Mouse (Mus musculus) embryonic facial prominence, embryonic 12.5 days (tissue): ENCODE data around the gene Rgl3. TPM values are rescaled to one million over a fixed set of nuclear protein-coding genes. Genes with fewer than 3 reads are reported as not detected.
A peak's percentile ranks its signal among the peaks of the same experiment; 100 is the strongest.

Experiments
- ATAC-seq: fragments of 200-750 bp; cut with Nextera tagmentation; 2 replicates; pipeline ENCODE4 v1.8.0; 2017; ENCODE audit not compliant: insufficient number of reproducible peaks, insufficient read depth, low FRiP score, low TSS enrichment
- H3K27ac ChIP-seq: fragments of 300-500 bp; sonication (generic); 2 replicates; pipeline ENCODE4 v1.5.1; 2016; ENCODE audit warnings: mild to moderate bottlenecking
- H3K27me3 ChIP-seq: fragments of 300-500 bp; sonication (generic); 2 replicates; pipeline ENCODE4 v1.6.1; 2016; ENCODE audit warnings: mild to moderate bottlenecking, moderate library complexity
- H3K36me3 ChIP-seq: fragments of 300-500 bp; sonication (generic); 2 replicates; pipeline ENCODE4 v1.6.1; 2016; ENCODE audit warnings: mild to moderate bottlenecking
- H3K4me1 ChIP-seq: fragments of 300-500 bp; sonication (generic); 2 replicates; pipeline ENCODE4 v1.6.1; 2016
- H3K4me2 ChIP-seq: fragments of 300-500 bp; sonication (generic); replicated peaks from 2 replicates; pipeline ENCODE4 v1.6.1; 2016; ENCODE audit warnings: mild to moderate bottlenecking, moderate library complexity
- H3K4me3 ChIP-seq: fragments of 300-500 bp; sonication (generic); 2 replicates; pipeline ENCODE4 v1.5.1; 2016; ENCODE audit warnings: mild to moderate bottlenecking
- H3K9ac ChIP-seq: fragments of 300-500 bp; sonication (generic); 2 replicates; pipeline ENCODE4 v1.6.1; 2016; ENCODE audit warnings: mild to moderate bottlenecking, moderate library complexity
- H3K9me3 ChIP-seq: fragments of 300-500 bp; sonication (generic); 2 replicates; pipeline ENCODE4 v1.6.1; 2016; ENCODE audit warnings: mild to moderate bottlenecking, moderate library complexity
- WGBS: fragments of 180-500 bp; shearing (Covaris S2); methylation state at CpG from one replicate; pipeline ENCODE4 v1.1.7; 2016; 5-methylcytosine and 5-hydroxymethylcytosine counted together
- polyA plus RNA-seq: library from polyadenylated mRNA; unstranded; fragments of >200 nt; fragmentation: Nextera tagmentation; extraction: Ambion mirVana; gene quantifications from 2 replicates; pipeline ENCODE4 v1.2.1, GENCODE M21; 2016

Gene Rgl3
- polyA plus RNA-seq = 1.3 and 1.4 TPM in 2 replicates

- H3K4me3 ChIP-seq = peak within 1 kb of the TSS; percentile 32
- H3K4me2 ChIP-seq = peak within 1 kb of the TSS; percentile 64
- no peaks in the 10 kb centered on the region for H3K9me3 ChIP-seq
- H3K27me3 ChIP-seq = peaks cover 91% of the 10 kb centered on the region
- H3K4me1 ChIP-seq = peaks cover 19% of the 10 kb centered on the region
- no peak for ATAC-seq
- no peak within 1 kb of the TSS for H3K27ac ChIP-seq
- H3K36me3 ChIP-seq = no peaks in the 10 kb centered on the region
- under 1% methylated on average over 42 of the region's 42 CpGs for WGBS
- peak within 1 kb of the TSS; percentile 36 for H3K9ac ChIP-seq
Observed at GRCm38 (mm10) chr9:21989230-21990110, at the start of gene Rgl3. Gene Rgl3, minus strand, starts transcription at chr9:21989446.

DNA sequence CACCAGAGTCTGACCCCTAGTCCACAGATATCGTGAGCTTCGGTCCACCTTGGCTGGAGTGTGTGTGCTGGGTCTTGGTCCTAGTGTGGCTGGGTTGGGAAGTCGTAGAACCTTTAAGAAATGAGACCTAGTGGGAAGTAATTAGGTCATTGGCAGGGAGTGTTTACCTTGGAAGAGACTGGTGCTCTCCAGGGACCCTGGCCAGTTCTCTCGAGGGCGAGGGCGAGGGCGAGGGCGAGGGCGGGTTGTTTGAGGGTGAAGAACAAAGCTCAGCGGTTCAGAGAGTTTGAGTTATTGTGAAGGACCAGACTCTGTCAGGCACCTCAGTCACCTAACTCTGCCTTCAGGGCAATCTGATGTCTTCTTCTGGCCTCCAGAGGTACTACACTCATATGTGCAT, 48.6 kb upstream of the Rgl3 start:
- ATAC-seq = no peak
- 77% methylated on average over 10 of the region's 10 CpGs for WGBS
- Histone ChIP-seq H3K4me3 (no peak overlapping the region), H3K36me3 (no peaks in the 10 kb centered on the region), H3K27me3 (no peaks in the 10 kb centered on the region), H3K27ac (no peak overlapping the region), H3K9ac (no peak overlapping the region), H3K4me1 (peaks cover 7% of the 10 kb centered on the region; the same call in 1 of the 2 replicates), H3K9me3 (no peaks in the 10 kb centered on the region), H3K4me2 (no peak overlapping the region)

DNA sequence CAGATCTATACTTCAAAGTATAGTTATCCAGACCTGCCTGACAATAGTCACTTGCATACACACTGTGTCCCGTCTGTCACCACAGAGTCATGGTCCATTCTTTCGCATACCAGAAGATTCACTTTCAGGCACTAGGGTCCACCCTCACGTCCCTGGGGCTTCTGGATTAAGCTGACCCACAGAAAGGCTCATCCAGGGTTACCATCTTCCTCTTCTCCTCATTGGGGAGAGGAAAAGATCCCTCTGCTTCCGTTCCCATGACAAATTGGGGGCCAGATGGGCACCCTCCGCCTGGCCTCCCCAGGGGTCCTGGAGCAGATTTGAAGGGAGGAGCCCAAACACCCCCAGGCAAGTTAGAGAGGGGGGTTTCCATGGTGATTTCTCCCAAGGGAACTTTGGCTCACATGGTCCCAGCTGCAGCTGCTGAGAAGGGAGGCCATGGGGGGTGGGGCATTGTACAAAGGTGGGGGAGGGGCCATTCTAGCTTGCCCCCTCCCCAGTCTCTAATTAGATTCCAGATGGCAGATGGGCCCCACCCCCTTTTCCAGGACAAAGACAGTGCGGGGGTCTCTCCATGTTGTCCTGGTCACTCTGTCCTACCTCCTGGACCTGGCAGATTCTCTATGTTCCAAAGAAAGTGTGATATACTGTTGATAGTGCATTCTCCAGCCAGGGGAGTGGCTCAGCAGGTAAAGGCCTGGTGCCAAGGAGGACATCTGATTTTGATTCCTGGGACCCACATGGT, 46.2 kb upstream of the Rgl3 start:
- H3K9me3 ChIP-seq = no peaks in the 10 kb centered on the region
- WGBS = 54% methylated on average over 6 of the region's 6 CpGs
- H3K27ac ChIP-seq = no peak overlapping the region
- no peak overlapping the region for H3K4me2 ChIP-seq
- ATAC-seq = no peak
- no peak overlapping the region for H3K9ac ChIP-seq
- no peak overlapping the region for H3K4me3 ChIP-seq
- peaks cover 7% of the 10 kb centered on the region; the same call in 1 of the 2 replicates for H3K4me1 ChIP-seq
- no peaks in the 10 kb centered on the region for H3K36me3 ChIP-seq
- no peaks in the 10 kb centered on the region for H3K27me3 ChIP-seq

GRCm38 (mm10) chr9:22030386-22030785, 41.1 kb upstream of the Rgl3 start:
- 93% methylated on average over 9 of the region's 9 CpGs for WGBS
- Histone ChIP-seq H3K27me3 (no peaks in the 10 kb centered on the region), H3K9ac (no peak overlapping the region), H3K4me2 (no peak overlapping the region), H3K27ac (no peak overlapping the region), H3K4me3 (no peak overlapping the region), H3K36me3 (no peaks in the 10 kb centered on the region), H3K4me1 (peaks cover 1% of the 10 kb centered on the region; the same call in 1 of the 2 replicates), H3K9me3 (no peaks in the 10 kb centered on the region)
- ATAC-seq = no peak

DNA sequence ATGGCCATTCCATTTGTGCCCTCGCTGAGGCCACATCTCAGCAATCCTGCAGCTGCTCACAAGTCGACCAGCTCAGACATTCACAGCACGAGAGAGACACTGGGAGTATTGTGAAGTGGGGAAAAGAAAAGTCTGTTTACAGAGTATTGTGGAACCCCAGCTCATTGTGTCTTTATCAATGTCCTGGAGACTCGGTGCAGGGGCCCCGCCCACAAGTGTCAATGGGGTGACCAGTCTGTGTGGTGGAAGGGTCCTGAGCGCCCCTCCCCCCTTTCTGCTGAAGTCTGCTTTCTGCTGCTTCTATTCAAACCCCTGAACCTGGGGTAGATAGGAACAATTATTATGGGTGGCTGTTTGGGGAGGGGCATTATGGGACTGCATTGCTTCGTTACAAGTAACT, 39.2 kb upstream of the Rgl3 start:
- no peak for ATAC-seq
- 55% methylated on average over 7 of the region's 7 CpGs for WGBS
- Histone ChIP-seq H3K36me3 (no peaks in the 10 kb centered on the region), H3K4me3 (no peak overlapping the region), H3K4me2 (no peak overlapping the region), H3K9ac (no peak overlapping the region), H3K4me1 (0 out of 2 replicates have a peak, but pooled peaks cover 2% of the 10 kb centered on the region), H3K9me3 (no peaks in the 10 kb centered on the region), H3K27ac (no peak overlapping the region), H3K27me3 (no peaks in the 10 kb centered on the region)

- no peak overlapping the region for H3K4me2 ChIP-seq
- ATAC-seq = no peak
- H3K27ac ChIP-seq = no peak overlapping the region
- no peaks in the 10 kb centered on the region for H3K36me3 ChIP-seq
- H3K9ac ChIP-seq = no peak overlapping the region
- WGBS = 46% methylated on average over 8 of the region's 8 CpGs
- no peak overlapping the region for H3K4me3 ChIP-seq
- H3K4me1 ChIP-seq = 0 out of 2 replicates have a peak, but pooled peaks cover 2% of the 10 kb centered on the region
- no peaks in the 10 kb centered on the region for H3K9me3 ChIP-seq
- H3K27me3 ChIP-seq = no peaks in the 10 kb centered on the region
Observed at GRCm38 (mm10) chr9:22024592-22024991, 35.3 kb upstream of the Rgl3 start.

GRCm38 (mm10) chr9:22017208-22017825, 28.1 kb upstream of the Rgl3 start:
- no peak for ATAC-seq
- Histone ChIP-seq H3K9me3 (no peaks in the 10 kb centered on the region), H3K4me2 (no peak overlapping the region), H3K27ac (no peak overlapping the region), H3K36me3 (peaks cover 25% of the 10 kb centered on the region), H3K27me3 (no peaks in the 10 kb centered on the region), H3K9ac (no peak overlapping the region), H3K4me3 (no peak overlapping the region), H3K4me1 (0 out of 2 replicates have a peak, but pooled peaks cover 3% of the 10 kb centered on the region)
- 73% methylated on average over 7 of the region's 7 CpGs for WGBS

DNA sequence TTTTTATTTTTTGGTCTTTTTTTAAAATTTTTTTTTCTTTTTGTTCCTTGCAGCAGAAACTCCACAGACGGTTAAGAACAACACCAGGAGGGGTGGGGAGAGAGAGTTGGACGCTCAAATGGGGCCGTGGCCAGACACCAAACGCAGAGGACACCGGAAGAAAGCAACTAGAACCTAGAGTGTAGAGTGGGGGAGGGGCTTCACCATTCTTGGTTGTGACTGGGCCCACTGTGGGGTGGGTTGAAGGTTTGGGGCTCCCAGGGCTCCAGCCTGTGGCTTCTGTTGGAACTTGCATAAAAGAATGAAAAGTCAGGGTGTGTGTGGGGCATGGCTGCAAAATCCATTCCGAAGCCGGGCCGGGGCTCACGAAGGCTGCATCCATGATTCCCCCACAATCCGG, 27.0 kb upstream of the Rgl3 start:
- H3K9me3 ChIP-seq = no peaks in the 10 kb centered on the region
- 0 out of 2 replicates have a peak, but pooled peaks cover 3% of the 10 kb centered on the region for H3K4me1 ChIP-seq
- H3K27ac ChIP-seq = no peak overlapping the region
- no peak for ATAC-seq
- no peak overlapping the region for H3K4me2 ChIP-seq
- H3K9ac ChIP-seq = no peak overlapping the region
- no peak overlapping the region for H3K4me3 ChIP-seq
- 70% methylated on average over 10 of the region's 10 CpGs for WGBS
- H3K27me3 ChIP-seq = no peaks in the 10 kb centered on the region
- peaks cover 35% of the 10 kb centered on the region for H3K36me3 ChIP-seq

DNA sequence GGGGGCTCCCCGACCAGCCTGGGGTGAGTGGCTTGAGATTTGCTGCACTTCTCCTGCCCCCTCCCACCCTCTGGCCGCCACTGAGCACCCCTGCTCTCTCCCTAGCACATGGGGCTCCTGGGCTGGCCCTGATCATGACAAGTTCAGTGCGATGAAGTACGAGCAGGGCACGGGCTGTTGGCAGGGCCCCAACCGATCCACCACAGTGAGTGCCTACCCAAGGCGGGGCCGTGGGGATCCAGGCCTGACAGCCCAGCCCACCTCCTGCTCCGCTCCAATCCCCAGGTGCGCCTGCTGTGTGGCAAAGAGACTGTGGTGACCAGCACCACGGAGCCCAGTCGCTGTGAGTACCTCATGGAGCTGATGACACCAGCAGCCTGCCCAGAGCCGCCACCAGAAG, 23.5 kb upstream of the Rgl3 start:
- no peak overlapping the region for H3K4me2 ChIP-seq
- no peak for ATAC-seq
- no peak overlapping the region for H3K9ac ChIP-seq
- H3K27ac ChIP-seq = no peak overlapping the region
- no peaks in the 10 kb centered on the region for H3K9me3 ChIP-seq
- H3K27me3 ChIP-seq = no peaks in the 10 kb centered on the region
- WGBS = 92% methylated on average over 13 of the region's 13 CpGs
- 0 out of 2 replicates have a peak, but pooled peaks cover 3% of the 10 kb centered on the region for H3K4me1 ChIP-seq
- no peak overlapping the region for H3K4me3 ChIP-seq
- peaks cover 70% of the 10 kb centered on the region for H3K36me3 ChIP-seq

GRCm38 (mm10) chr9:22011055-22011454, 21.8 kb upstream of the Rgl3 start:
- Histone ChIP-seq H3K9me3 (no peaks in the 10 kb centered on the region), H3K27ac (no peak overlapping the region), H3K4me1 (peaks cover 12% of the 10 kb centered on the region), H3K9ac (no peak overlapping the region), H3K4me3 (no peak overlapping the region), H3K36me3 (peaks cover 86% of the 10 kb centered on the region), H3K27me3 (no peaks in the 10 kb centered on the region), H3K4me2 (no peak overlapping the region)
- no peak for ATAC-seq
- 92% methylated on average over 5 of the region's 5 CpGs for WGBS

DNA sequence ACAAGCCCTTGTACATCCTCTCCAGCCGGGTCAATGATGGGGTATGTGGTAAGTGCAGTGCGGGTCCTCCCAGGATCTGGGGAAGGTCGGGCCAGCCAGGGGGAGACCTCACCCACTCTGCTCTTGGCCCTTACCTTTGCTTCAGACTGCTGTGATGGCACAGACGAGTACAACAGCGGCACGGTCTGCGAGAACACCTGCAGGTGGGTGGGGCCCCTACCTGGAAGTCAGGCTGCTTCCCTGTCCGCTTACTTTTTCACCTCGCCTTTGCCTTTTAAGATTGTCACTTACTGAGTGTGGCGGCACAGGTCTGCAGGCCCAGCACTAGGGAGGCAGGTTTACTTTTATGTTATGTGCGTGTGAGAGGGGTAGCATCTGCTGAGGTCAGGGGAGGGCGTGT, 15.3 kb upstream of the Rgl3 start:
- no peaks in the 10 kb centered on the region for H3K27me3 ChIP-seq
- H3K36me3 ChIP-seq = peaks cover 54% of the 10 kb centered on the region
- no peak overlapping the region for H3K27ac ChIP-seq
- H3K4me1 ChIP-seq = peaks cover 29% of the 10 kb centered on the region
- no peak overlapping the region for H3K4me3 ChIP-seq
- H3K9ac ChIP-seq = no peak overlapping the region
- 93% methylated on average over 12 of the region's 12 CpGs for WGBS
- H3K9me3 ChIP-seq = no peaks in the 10 kb centered on the region
- no peak for ATAC-seq
- 0 out of 2 replicates have a peak overlapping the region, but pooled peaks have one; percentile 82 for H3K4me2 ChIP-seq
